Mouse (Mus musculus) E14TG2a.4 (cell line): Measurements from ENCODE around the gene Sord.

ENCODE experiments used
- CTCF ChIP-seq: conservative IDR thresholded peaks from 2 replicates; pipeline ENCODE4 v1.5.1; 2014; ENCODE audit warnings: low read length
- POU5F1 ChIP-seq: IDR thresholded peaks from 2 replicates; pipeline ENCODE4 v1.6.1; 2014; ENCODE audit warnings: low read length, borderline replicate concordance

DNA sequence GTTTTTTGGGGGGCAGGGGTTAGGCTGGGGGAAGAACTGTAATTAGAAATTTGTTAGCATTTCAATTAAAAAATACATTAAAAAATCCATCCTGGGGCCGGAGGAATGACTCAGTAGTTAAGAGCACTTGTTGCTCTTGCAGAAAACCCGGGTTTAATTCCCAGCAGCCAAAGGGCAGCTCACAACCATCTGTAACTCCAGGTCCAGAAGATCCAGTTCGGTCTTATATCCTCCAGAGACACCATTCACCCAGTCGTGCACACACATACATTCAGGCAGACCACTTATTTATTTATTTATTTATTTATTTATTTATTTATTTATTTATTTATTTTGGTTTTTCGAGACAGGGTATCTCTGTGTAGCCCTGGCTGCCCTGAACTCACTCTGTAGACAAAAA is 1.2 kb upstream of the Sord start:
- TF ChIP-seq CTCF (no peak), POU5F1 (no peak)
